Mouse (Mus musculus): ENCODE results near the gene Asap3. TPM values are rescaled to one million over a fixed set of nuclear protein-coding genes. Genes with fewer than 3 reads are reported as not detected.

Gene Asap3
- total and polyA plus RNA-seq, 3 experiments, result 7.8 to 10.2 (median 8.6) TPM

GRCm38 (mm10) chr4:136218595-136219214 lies 12.5 kb downstream of the Asap3 start:
- Histone ChIP-seq H3K4me3 (peak overlapping the region; percentile 4), H3K27me3 (ENCODE audit: control insufficient read depth, insufficient read depth, low read length) (no peaks in the 10 kb centered on the region), H3K79me2 (replicated peaks; ENCODE audit: control insufficient read depth, insufficient read depth, low read length) (no peaks in the 10 kb centered on the region), H3K27ac (peak overlapping the region; percentile 64), H3K9ac (ENCODE audit: low read depth, low read length) (peak overlapping the region; percentile 32), H3K36me3 (ENCODE audit: control insufficient read depth, insufficient read depth, low read length) (no peaks in the 10 kb centered on the region), H3K4me1 (ENCODE audit: control insufficient read depth, insufficient read depth, low read length) (peaks cover 12% of the 10 kb centered on the region)
- 5% methylated on average over 18 of the region's 18 CpGs for WGBS
- DNase-seq, result peak; percentile 84 to 89
- intact Hi-C loops (cut with DNase I), result no loop called here
- TF ChIP-seq CTCF (IDR thresholded peaks at IDR 0.05) (peak; percentile 54), EP300 (IDR thresholded peaks at IDR 0.05; ENCODE audit: insufficient read depth, low read depth, low read length) (no peak)

GRCm38 (mm10) chr4:136220133-136220775 lies 14.1 kb downstream of the Asap3 start:
- Histone ChIP-seq H3K36me3 (ENCODE audit: control insufficient read depth, insufficient read depth, low read length) (no peaks in the 10 kb centered on the region), H3K4me1 (ENCODE audit: control insufficient read depth, insufficient read depth, low read length) (peaks cover 12% of the 10 kb centered on the region), H3K79me2 (replicated peaks; ENCODE audit: control insufficient read depth, insufficient read depth, low read length) (no peaks in the 10 kb centered on the region), H3K4me3 (no peak overlapping the region), H3K27me3 (ENCODE audit: control insufficient read depth, insufficient read depth, low read length) (no peaks in the 10 kb centered on the region), H3K9ac (ENCODE audit: low read depth, low read length) (no peak overlapping the region), H3K27ac (no peak overlapping the region)
- DNase-seq, result peak in 1 of 2 experiments; percentile 55
- 44% methylated on average over 17 of the region's 17 CpGs for WGBS
- intact Hi-C loops (cut with DNase I), result loop anchor here (2.0 kb wide), 1 partner anchor 15 kb away; no protein-coding TSS in a partner anchor
- TF ChIP-seq CTCF (IDR thresholded peaks at IDR 0.05) (no peak), POLR2A (IDR thresholded peaks at IDR 0.05; ENCODE audit: insufficient read depth, low read depth, low read length) (no peak), EP300 (IDR thresholded peaks at IDR 0.05; ENCODE audit: insufficient read depth, low read depth, low read length) (no peak)

- Histone ChIP-seq H3K27ac (no peak overlapping the region), H3K79me2 (replicated peaks; ENCODE audit: control insufficient read depth, insufficient read depth, low read length) (no peaks in the 10 kb centered on the region), H3K27me3 (ENCODE audit: control insufficient read depth, insufficient read depth, low read length) (no peaks in the 10 kb centered on the region), H3K9ac (ENCODE audit: low read depth, low read length) (no peak overlapping the region), H3K4me3 (no peak overlapping the region), H3K4me1 (ENCODE audit: control insufficient read depth, insufficient read depth, low read length) (peaks cover 13% of the 10 kb centered on the region), H3K36me3 (ENCODE audit: control insufficient read depth, insufficient read depth, low read length) (no peaks in the 10 kb centered on the region)
- 82% methylated on average over 13 of the region's 13 CpGs for WGBS
- no peak for DNase-seq
- intact Hi-C loops (cut with DNase I), result no loop called here
- TF ChIP-seq EP300 (IDR thresholded peaks at IDR 0.05; ENCODE audit: insufficient read depth, low read depth, low read length) (no peak), POLR2A (IDR thresholded peaks at IDR 0.05; ENCODE audit: insufficient read depth, low read depth, low read length) (no peak), CTCF (IDR thresholded peaks at IDR 0.05) (no peak)
These were observed 17.5 kb downstream of the Asap3 start for GRCm38 (mm10) chr4:136223549-136224239.

GRCm38 (mm10) chr4:136224240-136224559 lies 18.0 kb downstream of the Asap3 start:
- no peak overlapping the region for H3K4me3 ChIP-seq
- H3K36me3 ChIP-seq (ENCODE audit: control insufficient read depth, insufficient read depth, low read length), result no peaks in the 10 kb centered on the region
- WGBS, result 79% methylated on average over 5 of the region's 5 CpGs
- no peak for TF ChIP-seq EP300 (IDR thresholded peaks at IDR 0.05; ENCODE audit: insufficient read depth, low read depth, low read length)
- no peak overlapping the region for H3K27ac ChIP-seq
- peaks cover 16% of the 10 kb centered on the region for H3K4me1 ChIP-seq (ENCODE audit: control insufficient read depth, insufficient read depth, low read length)
- H3K9ac ChIP-seq (ENCODE audit: low read depth, low read length), result no peak overlapping the region
- no peaks in the 10 kb centered on the region for H3K79me2 ChIP-seq (replicated peaks; ENCODE audit: control insufficient read depth, insufficient read depth, low read length)
- DNase-seq, result no peak
- intact Hi-C loops (cut with DNase I), result no loop called here
- H3K27me3 ChIP-seq (ENCODE audit: control insufficient read depth, insufficient read depth, low read length), result no peaks in the 10 kb centered on the region

GRCm38 (mm10) chr4:136224677-136225460 lies 18.7 kb downstream of the Asap3 start:
- no peaks in the 10 kb centered on the region for H3K79me2 ChIP-seq (replicated peaks; ENCODE audit: control insufficient read depth, insufficient read depth, low read length)
- intact Hi-C loops (cut with DNase I), result no loop called here
- TF ChIP-seq POLR2A (IDR thresholded peaks at IDR 0.05; ENCODE audit: insufficient read depth, low read depth, low read length) (peak; percentile 53), CTCF (IDR thresholded peaks at IDR 0.05) (no peak), EP300 (IDR thresholded peaks at IDR 0.05; ENCODE audit: insufficient read depth, low read depth, low read length) (no peak)
- no peaks in the 10 kb centered on the region for H3K27me3 ChIP-seq (ENCODE audit: control insufficient read depth, insufficient read depth, low read length)
- H3K27ac ChIP-seq, result peak overlapping the region; percentile 23; the same call in 1 of the 2 replicates
- 68% methylated on average over 23 of the region's 23 CpGs for WGBS
- DNase-seq, result no peak
- H3K4me3 ChIP-seq, result no peak overlapping the region
- no peak overlapping the region for H3K9ac ChIP-seq (ENCODE audit: low read depth, low read length)
- H3K4me1 ChIP-seq (ENCODE audit: control insufficient read depth, insufficient read depth, low read length), result peaks cover 13% of the 10 kb centered on the region
- no peaks in the 10 kb centered on the region for H3K36me3 ChIP-seq (ENCODE audit: control insufficient read depth, insufficient read depth, low read length)

All from heart, adult 2 months (tissue).